Mouse (Mus musculus): ENCODE measurements at regions not wholly inside any gene's neighbourhood (a gene's known extent, or its start where the extent isn't known, plus 50 kb on each side); places are given as distances from the start of the nearest gene placed in this dataset.
"Not testable (repeated sequence)": the region's sequence is repeated elsewhere in the genome, so short reads cannot be mapped to it uniquely, and the experiment has no call there.

- H3K4me3 ChIP-seq (ENCODE audit: low read length); H3K4me1 ChIP-seq (ENCODE audit: control insufficient read depth, insufficient read depth, low read length); H3K4me2 ChIP-seq (replicated peaks; ENCODE audit: low read depth, low read length); H3K9me3 ChIP-seq (ENCODE audit: control insufficient read depth, low read length); H3K27me3 ChIP-seq (ENCODE audit: control insufficient read depth, insufficient read depth, low read length); H3K9ac ChIP-seq (ENCODE audit: low read depth, low read length); H3K36me3 ChIP-seq (ENCODE audit: control insufficient read depth, insufficient read depth, low read length); ATAC-seq (ENCODE audit: low FRiP score, low TSS enrichment); H3K27ac ChIP-seq (ENCODE audit: low read depth, low read length): not testable (repeated sequence)
- 0% methylated on average over 1 of the region's 1 CpGs for WGBS
Measured at GRCm38 (mm10) chr6:31885196-31885595, 164.8 kb upstream of the 1700012A03Rik start.

DNA sequence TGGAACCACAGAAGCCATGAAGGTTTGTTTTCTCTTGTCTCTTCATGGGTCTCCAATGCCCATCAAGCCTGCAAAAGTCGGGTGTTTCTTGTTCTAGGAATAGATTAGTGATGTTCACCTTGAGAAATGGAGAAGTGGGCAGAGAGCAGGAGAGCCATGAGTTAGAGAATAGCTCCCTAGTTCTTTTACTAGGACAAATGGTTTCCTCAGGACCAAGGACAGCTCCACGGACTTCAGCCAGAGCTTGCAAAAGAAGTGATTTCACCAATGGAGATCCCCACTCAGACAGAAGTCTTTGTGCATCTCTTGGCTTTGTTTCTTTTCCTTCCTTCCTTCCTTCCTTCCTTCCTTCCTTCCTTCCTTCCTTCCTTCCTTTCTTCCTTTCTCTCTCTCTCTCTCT is 166.3 kb upstream of the 1700012A03Rik start:
- H3K9me3 ChIP-seq (ENCODE audit: control insufficient read depth, low read length) = no peaks in the 10 kb centered on the region
- H3K4me2 ChIP-seq (replicated peaks; ENCODE audit: low read depth, low read length) = no peak overlapping the region
- H3K27me3 ChIP-seq (ENCODE audit: control insufficient read depth, insufficient read depth, low read length) = no peaks in the 10 kb centered on the region
- no peaks in the 10 kb centered on the region for H3K4me1 ChIP-seq (ENCODE audit: control insufficient read depth, insufficient read depth, low read length)
- H3K27ac ChIP-seq (ENCODE audit: low read depth, low read length) = no peak overlapping the region
- no peak overlapping the region for H3K4me3 ChIP-seq (ENCODE audit: low read length)
- no peak for ATAC-seq (ENCODE audit: low FRiP score, low TSS enrichment)
- WGBS = 13% methylated on average over 2 of the region's 2 CpGs
- no peaks in the 10 kb centered on the region for H3K36me3 ChIP-seq (ENCODE audit: control insufficient read depth, insufficient read depth, low read length)
- H3K9ac ChIP-seq (ENCODE audit: low read depth, low read length) = no peak overlapping the region

DNA sequence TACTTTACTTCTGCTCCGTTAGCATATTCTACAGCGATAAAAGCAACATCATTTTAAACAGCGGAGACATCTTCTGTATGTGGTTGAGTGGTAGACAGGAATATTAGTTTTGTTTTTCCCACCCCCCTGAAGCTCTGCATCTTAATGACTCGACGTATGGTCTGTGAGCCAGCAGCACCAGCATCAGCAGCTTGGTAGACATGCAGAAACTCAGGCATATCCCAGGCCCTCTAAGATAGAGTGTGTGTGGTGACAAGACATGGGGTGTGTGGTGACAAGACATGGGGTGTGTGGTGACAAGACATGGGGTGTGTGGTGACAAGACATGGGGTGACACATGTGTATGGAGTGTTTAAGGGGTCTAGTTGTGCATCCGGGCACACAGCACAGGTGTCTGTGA is 175.4 kb upstream of the 1700012A03Rik start:
- no peak overlapping the region for H3K27ac ChIP-seq (ENCODE audit: low read depth, low read length)
- no peaks in the 10 kb centered on the region for H3K27me3 ChIP-seq (ENCODE audit: control insufficient read depth, insufficient read depth, low read length)
- no peak overlapping the region for H3K9ac ChIP-seq (ENCODE audit: low read depth, low read length)
- no peak for ATAC-seq (ENCODE audit: low FRiP score, low TSS enrichment)
- no peaks in the 10 kb centered on the region for H3K4me1 ChIP-seq (ENCODE audit: control insufficient read depth, insufficient read depth, low read length)
- H3K9me3 ChIP-seq (ENCODE audit: control insufficient read depth, low read length) = no peaks in the 10 kb centered on the region
- WGBS = 90% methylated on average over 6 of the region's 6 CpGs
- H3K36me3 ChIP-seq (ENCODE audit: control insufficient read depth, insufficient read depth, low read length) = no peaks in the 10 kb centered on the region
- H3K4me2 ChIP-seq (replicated peaks; ENCODE audit: low read depth, low read length) = no peak overlapping the region
- H3K4me3 ChIP-seq (ENCODE audit: low read length) = no peak overlapping the region

DNA sequence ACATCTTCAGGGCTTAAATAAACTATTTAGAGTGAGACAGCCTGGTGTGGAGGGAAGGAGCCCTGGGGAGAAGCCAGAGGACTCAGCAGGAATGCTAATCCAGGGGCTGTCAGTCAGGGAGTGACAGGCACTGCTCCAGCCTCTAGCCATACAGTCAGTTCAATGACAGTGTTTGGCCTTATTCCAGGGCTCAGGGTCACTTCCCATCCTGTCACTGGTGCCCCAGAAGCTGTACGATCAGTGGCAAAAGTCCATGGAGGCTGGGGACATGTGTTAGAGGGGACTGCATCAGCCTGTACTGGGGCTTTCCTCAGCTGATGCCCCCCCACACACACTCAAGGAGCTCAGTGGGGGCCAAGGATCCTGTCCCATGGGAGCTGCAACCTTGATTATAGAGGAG is 176.1 kb upstream of the 1700012A03Rik start:
- H3K27ac ChIP-seq (ENCODE audit: low read depth, low read length) = no peak overlapping the region
- H3K9ac ChIP-seq (ENCODE audit: low read depth, low read length) = no peak overlapping the region
- H3K4me2 ChIP-seq (replicated peaks; ENCODE audit: low read depth, low read length) = no peak overlapping the region
- no peaks in the 10 kb centered on the region for H3K36me3 ChIP-seq (ENCODE audit: control insufficient read depth, insufficient read depth, low read length)
- H3K4me3 ChIP-seq (ENCODE audit: low read length) = no peak overlapping the region
- no peak for ATAC-seq (ENCODE audit: low FRiP score, low TSS enrichment)
- H3K4me1 ChIP-seq (ENCODE audit: control insufficient read depth, insufficient read depth, low read length) = no peaks in the 10 kb centered on the region
- no peaks in the 10 kb centered on the region for H3K27me3 ChIP-seq (ENCODE audit: control insufficient read depth, insufficient read depth, low read length)
- no peaks in the 10 kb centered on the region for H3K9me3 ChIP-seq (ENCODE audit: control insufficient read depth, low read length)
- 35% methylated on average over 1 of the region's 1 CpGs for WGBS

DNA sequence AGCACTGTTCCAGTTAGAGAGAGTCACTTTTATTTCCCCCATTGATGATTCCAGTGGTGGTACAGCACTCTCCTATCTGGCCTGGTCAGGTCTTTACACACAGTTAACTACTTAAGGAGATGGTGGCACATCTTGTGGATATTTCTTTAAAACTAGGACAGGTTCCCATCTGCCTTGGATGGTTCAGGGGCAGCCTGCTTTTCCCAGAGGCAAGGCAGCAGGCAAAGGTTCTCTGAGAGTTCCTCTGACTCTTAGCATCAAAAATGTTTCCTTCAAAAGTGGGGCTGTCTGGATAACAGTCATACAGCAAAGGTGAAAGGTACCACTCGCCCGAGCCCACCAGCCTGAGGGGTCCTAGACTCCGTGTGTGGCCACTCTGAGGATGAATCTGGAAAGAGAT is 178.3 kb upstream of the 1700012A03Rik start:
- H3K4me3 ChIP-seq (ENCODE audit: low read length) = no peak overlapping the region
- 86% methylated on average over 3 of the region's 3 CpGs for WGBS
- no peak overlapping the region for H3K27ac ChIP-seq (ENCODE audit: low read depth, low read length)
- ATAC-seq (ENCODE audit: low FRiP score, low TSS enrichment) = no peak
- no peak overlapping the region for H3K9ac ChIP-seq (ENCODE audit: low read depth, low read length)
- H3K4me1 ChIP-seq (ENCODE audit: control insufficient read depth, insufficient read depth, low read length) = no peaks in the 10 kb centered on the region
- H3K9me3 ChIP-seq (ENCODE audit: control insufficient read depth, low read length) = no peaks in the 10 kb centered on the region
- no peak overlapping the region for H3K4me2 ChIP-seq (replicated peaks; ENCODE audit: low read depth, low read length)
- no peaks in the 10 kb centered on the region for H3K36me3 ChIP-seq (ENCODE audit: control insufficient read depth, insufficient read depth, low read length)
- no peaks in the 10 kb centered on the region for H3K27me3 ChIP-seq (ENCODE audit: control insufficient read depth, insufficient read depth, low read length)

- no peak overlapping the region for H3K9ac ChIP-seq (ENCODE audit: low read depth, low read length)
- H3K4me1 ChIP-seq (ENCODE audit: control insufficient read depth, insufficient read depth, low read length) = no peaks in the 10 kb centered on the region; the same call in 1 of the 2 replicates
- H3K4me3 ChIP-seq (ENCODE audit: low read length) = no peak overlapping the region
- no peak overlapping the region for H3K4me2 ChIP-seq (replicated peaks; ENCODE audit: low read depth, low read length)
- no peaks in the 10 kb centered on the region for H3K36me3 ChIP-seq (ENCODE audit: control insufficient read depth, insufficient read depth, low read length)
- no peaks in the 10 kb centered on the region for H3K27me3 ChIP-seq (ENCODE audit: control insufficient read depth, insufficient read depth, low read length)
- H3K9me3 ChIP-seq (ENCODE audit: control insufficient read depth, low read length) = no peaks in the 10 kb centered on the region
- H3K27ac ChIP-seq (ENCODE audit: low read depth, low read length) = no peak overlapping the region
- 24% methylated on average over 7 of the region's 7 CpGs for WGBS
- ATAC-seq (ENCODE audit: low FRiP score, low TSS enrichment) = no peak
Measured at GRCm38 (mm10) chr6:31861996-31862395, 188.1 kb upstream of the 1700012A03Rik start.

DNA sequence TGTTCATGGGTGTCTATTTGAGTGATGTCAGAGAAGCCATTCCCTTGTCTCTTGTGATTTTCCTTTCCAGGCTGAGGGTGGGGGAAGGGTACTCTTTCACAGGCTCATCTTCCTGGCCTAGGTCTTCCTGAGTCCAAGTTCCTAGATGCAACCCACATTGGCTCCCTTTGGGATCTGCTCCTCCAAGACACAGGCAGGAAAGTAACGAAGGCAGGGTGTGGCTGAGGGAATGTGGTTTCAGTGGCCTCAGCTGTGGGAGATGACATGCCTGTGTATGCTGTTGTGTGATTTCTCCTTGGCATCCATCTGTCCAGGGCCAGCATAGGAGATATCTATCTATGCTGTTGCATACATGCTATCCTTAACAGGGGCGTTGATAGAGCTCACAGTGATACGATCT is 190.4 kb upstream of the 1700012A03Rik start:
- no peak for ATAC-seq (ENCODE audit: low FRiP score, low TSS enrichment)
- H3K36me3 ChIP-seq (ENCODE audit: control insufficient read depth, insufficient read depth, low read length) = no peaks in the 10 kb centered on the region
- no peaks in the 10 kb centered on the region; the same call in 1 of the 2 replicates for H3K4me1 ChIP-seq (ENCODE audit: control insufficient read depth, insufficient read depth, low read length)
- H3K4me3 ChIP-seq (ENCODE audit: low read length) = no peak overlapping the region
- H3K27ac ChIP-seq (ENCODE audit: low read depth, low read length) = no peak overlapping the region
- H3K9ac ChIP-seq (ENCODE audit: low read depth, low read length) = no peak overlapping the region
- WGBS = 89% methylated on average over 3 of the region's 3 CpGs
- H3K4me2 ChIP-seq (replicated peaks; ENCODE audit: low read depth, low read length) = no peak overlapping the region
- H3K27me3 ChIP-seq (ENCODE audit: control insufficient read depth, insufficient read depth, low read length) = no peaks in the 10 kb centered on the region
- H3K9me3 ChIP-seq (ENCODE audit: control insufficient read depth, low read length) = 0 out of 2 replicates have a peak, but pooled peaks cover 1% of the 10 kb centered on the region

GRCm38 (mm10) chr6:31854261-31854660 is 195.8 kb upstream of the 1700012A03Rik start:
- WGBS = 96% methylated on average over 14 of the region's 16 CpGs
- no peaks in the 10 kb centered on the region for H3K36me3 ChIP-seq (ENCODE audit: control insufficient read depth, insufficient read depth, low read length)
- no peak for ATAC-seq (ENCODE audit: low FRiP score, low TSS enrichment)
- H3K27ac ChIP-seq (ENCODE audit: low read depth, low read length) = no peak overlapping the region
- no peak overlapping the region for H3K9ac ChIP-seq (ENCODE audit: low read depth, low read length)
- H3K4me2 ChIP-seq (replicated peaks; ENCODE audit: low read depth, low read length) = no peak overlapping the region
- no peaks in the 10 kb centered on the region for H3K27me3 ChIP-seq (ENCODE audit: control insufficient read depth, insufficient read depth, low read length)
- H3K4me1 ChIP-seq (ENCODE audit: control insufficient read depth, insufficient read depth, low read length) = no peaks in the 10 kb centered on the region
- H3K9me3 ChIP-seq (ENCODE audit: control insufficient read depth, low read length) = 0 out of 2 replicates have a peak, but pooled peaks cover 2% of the 10 kb centered on the region
- no peak overlapping the region for H3K4me3 ChIP-seq (ENCODE audit: low read length)

- no peak overlapping the region for H3K4me2 ChIP-seq (replicated peaks; ENCODE audit: low read depth, low read length)
- H3K4me3 ChIP-seq (ENCODE audit: low read length) = no peak overlapping the region
- no peak overlapping the region for H3K27ac ChIP-seq (ENCODE audit: low read depth, low read length)
- H3K36me3 ChIP-seq (ENCODE audit: control insufficient read depth, insufficient read depth, low read length) = no peaks in the 10 kb centered on the region
- no peak for ATAC-seq (ENCODE audit: low FRiP score, low TSS enrichment)
- H3K4me1 ChIP-seq (ENCODE audit: control insufficient read depth, insufficient read depth, low read length) = no peaks in the 10 kb centered on the region
- 92% methylated on average over 9 of the region's 9 CpGs for WGBS
- H3K9ac ChIP-seq (ENCODE audit: low read depth, low read length) = no peak overlapping the region
- no peaks in the 10 kb centered on the region for H3K9me3 ChIP-seq (ENCODE audit: control insufficient read depth, low read length)
- H3K27me3 ChIP-seq (ENCODE audit: control insufficient read depth, insufficient read depth, low read length) = no peaks in the 10 kb centered on the region
Measured at GRCm38 (mm10) chr6:31846319-31846718, 203.7 kb upstream of the 1700012A03Rik start.

- Histone ChIP-seq H3K9me3 (ENCODE audit: control insufficient read depth, low read length) (no peaks in the 10 kb centered on the region), H3K4me2 (replicated peaks; ENCODE audit: low read depth, low read length) (no peak overlapping the region), H3K9ac (ENCODE audit: low read depth, low read length) (no peak overlapping the region), H3K36me3 (ENCODE audit: control insufficient read depth, insufficient read depth, low read length) (no peaks in the 10 kb centered on the region), H3K27ac (ENCODE audit: low read depth, low read length) (no peak overlapping the region), H3K27me3 (ENCODE audit: control insufficient read depth, insufficient read depth, low read length) (no peaks in the 10 kb centered on the region), H3K4me3 (ENCODE audit: low read length) (no peak overlapping the region), H3K4me1 (ENCODE audit: control insufficient read depth, insufficient read depth, low read length) (no peaks in the 10 kb centered on the region)
- no peak for ATAC-seq (ENCODE audit: low FRiP score, low TSS enrichment)
- WGBS = 53% methylated on average over 5 of the region's 5 CpGs
Measured at GRCm38 (mm10) chr6:31845671-31846070, 204.4 kb upstream of the 1700012A03Rik start.

Measured in kidney, embryonic 14.5 days (tissue).